Mouse (Mus musculus) intestine, embryonic 14.5 days (tissue): ENCODE data around the gene Gm10065. TPM values are rescaled to one million over a fixed set of nuclear protein-coding genes. Genes with fewer than 3 reads are reported as not detected.
A peak's percentile ranks its signal among the peaks of the same experiment; 100 is the strongest.
"Not testable (repeated sequence)": the region's sequence is repeated elsewhere in the genome, so short reads cannot be mapped to it uniquely, and the experiment has no call there.

Experiments used
- ATAC-seq: fragments of 200-750 bp; cut with Nextera tagmentation; replicated peaks from 2 replicates; pipeline ENCODE4 v1.8.0; 2017; ENCODE audit warnings: low read depth, moderate number of reproducible peaks, moderate TSS enrichment, moderate library complexity; ENCODE audit not compliant: low FRiP score, low TSS enrichment
- DNase-seq: peaks from one replicate; pipeline ENCODE4 v3.0.0-alpha.2; 2018; ENCODE audit warnings: low spot score
- H3K27ac ChIP-seq: fragments of 300-500 bp; sonication (generic); 2 replicates; pipeline ENCODE4 v1.5.1; 2014; ENCODE audit warnings: low read depth, mild to moderate bottlenecking, control low read depth
- H3K27me3 ChIP-seq: fragments of 300-500 bp; sonication (generic); replicated peaks from 2 replicates; pipeline ENCODE4 v1.6.1; 2014; ENCODE audit warnings: low read length, control low read depth; ENCODE audit not compliant: control insufficient read depth, insufficient read depth
- H3K36me3 ChIP-seq: fragments of 300-500 bp; sonication (generic); 2 replicates; pipeline ENCODE4 v1.6.1; 2014; ENCODE audit warnings: low read length, control low read depth; ENCODE audit not compliant: control insufficient read depth, insufficient read depth
- H3K4me1 ChIP-seq: fragments of 300-500 bp; sonication (generic); replicated peaks from 2 replicates; pipeline ENCODE4 v1.6.1; 2014; ENCODE audit warnings: low read length, control low read depth, mixed read lengths; ENCODE audit not compliant: control insufficient read depth, insufficient read depth
- H3K4me2 ChIP-seq: fragments of 300-500 bp; sonication (generic); 2 replicates; pipeline ENCODE4 v1.6.1; 2014; ENCODE audit warnings: low read length
- H3K4me3 ChIP-seq: fragments of 300-500 bp; sonication (generic); 2 replicates; pipeline ENCODE4 v1.5.1; 2014; ENCODE audit warnings: low read depth, low read length, control low read depth, mixed read lengths
- H3K9ac ChIP-seq: fragments of 300-500 bp; sonication (generic); 2 replicates; pipeline ENCODE4 v1.6.1; 2014; ENCODE audit warnings: mild to moderate bottlenecking, low read length
- H3K9me3 ChIP-seq: fragments of 300-500 bp; sonication (generic); 2 replicates; pipeline ENCODE4 v1.6.1; 2016; ENCODE audit warnings: low read length, control low read depth; ENCODE audit not compliant: control insufficient read depth
- WGBS: fragments of 180-500 bp; shearing (Covaris S2); extraction: QIAGEN DNeasy Blood & Tissue Kit; methylation state at CpG from one replicate; pipeline ENCODE4 v1.1.7; 2014; 5-methylcytosine and 5-hydroxymethylcytosine counted together
- polyA plus RNA-seq: library from polyadenylated mRNA; unstranded; fragments of >200 nt; fragmentation: Nextera tagmentation; extraction: Ambion mirVana; gene quantifications from 2 replicates; pipeline ENCODE4 v1.2.1, GENCODE M21; 2014

Gm10065 gene
- polyA plus RNA-seq = not detected in 2 replicates

GRCm38 (mm10) chr13:21478759-21479670 lies at the start of gene Gm10065, which contains the start of gene Zkscan4:
Gm10065 (minus strand) TSS chr13:21479441.
Zkscan4 (plus strand) TSS chr13:21478907.
- 3% methylated on average over 26 of the region's 31 CpGs for WGBS
- Histone ChIP-seq H3K4me2 (peak within 1 kb of the TSS; percentile 61), H3K27ac (peak within 1 kb of the TSS; percentile 69), H3K9ac (peak within 1 kb of the TSS; percentile 54), H3K4me3 (peak within 1 kb of the TSS; percentile 61)
- not testable (repeated sequence) for H3K9me3 ChIP-seq, H3K27me3 ChIP-seq, H3K4me1 ChIP-seq, H3K36me3 ChIP-seq
- ATAC-seq (peak; percentile 86), DNase-seq (peak; percentile 87)

GRCm38 (mm10) chr13:21506221-21506649 lies 27.0 kb upstream of the Gm10065 start:
- no peaks in the 10 kb centered on the region for H3K4me1 ChIP-seq
- H3K27ac ChIP-seq = peak overlapping the region; percentile 80
- ATAC-seq (peak; percentile 100), DNase-seq (peak; percentile 96)
- H3K4me2 ChIP-seq = peak overlapping the region; percentile 54
- WGBS = 0% methylated on average over 21 of the region's 21 CpGs
- no peaks in the 10 kb centered on the region for H3K27me3 ChIP-seq
- H3K9ac ChIP-seq = peak overlapping the region; percentile 61
- H3K36me3 ChIP-seq = no peaks in the 10 kb centered on the region
- peak overlapping the region; percentile 68 for H3K4me3 ChIP-seq
- no peaks in the 10 kb centered on the region for H3K9me3 ChIP-seq

GRCm38 (mm10) chr13:21502296-21502695 lies 23.1 kb upstream of the Gm10065 start:
- Histone ChIP-seq H3K9ac (no peak overlapping the region), H3K4me3 (no peak overlapping the region), H3K27ac (no peak overlapping the region), H3K4me2 (no peak overlapping the region), H3K36me3 (no peaks in the 10 kb centered on the region), H3K4me1 (no peaks in the 10 kb centered on the region), H3K9me3 (no peaks in the 10 kb centered on the region), H3K27me3 (no peaks in the 10 kb centered on the region)
- DNase-seq (no peak), ATAC-seq (no peak)
- 88% methylated on average over 5 of the region's 5 CpGs for WGBS

- H3K27me3 ChIP-seq = not testable (repeated sequence)
- 89% methylated on average over 17 of the region's 17 CpGs for WGBS
These were observed 21.9 kb upstream of the Gm10065 start, which contains the start of gene Gm11273 for GRCm38 (mm10) chr13:21501182-21501581. Gm11273 (minus strand) TSS chr13:21501418.

DNA sequence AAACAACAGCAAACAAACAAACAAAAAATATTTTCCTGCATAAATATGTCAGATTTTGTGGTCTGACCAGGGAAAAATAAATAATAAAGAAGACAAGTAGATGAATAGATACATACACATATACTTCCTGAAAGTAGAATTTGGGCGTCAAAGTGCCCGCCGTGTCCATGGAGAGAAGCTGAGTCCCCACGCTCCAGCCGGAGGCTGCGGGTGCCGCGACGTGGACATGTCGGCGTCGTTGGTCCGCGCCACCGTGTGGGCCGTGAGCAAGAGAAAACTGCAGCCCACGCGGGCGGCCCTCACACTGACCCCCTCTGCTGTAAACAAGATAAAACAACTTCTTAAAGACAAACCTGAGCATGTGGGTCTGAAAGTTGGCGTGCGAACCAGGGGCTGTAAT lies 15.8 kb upstream of the Gm10065 start, which contains the start of gene AK157302:
TSS of gene AK157302 (plus strand) at position 144 of the 400 bp plus-strand sequence.
- no peak within 1 kb of the TSS for H3K9ac ChIP-seq
- H3K4me3 ChIP-seq = no peak within 1 kb of the TSS
- DNase-seq (no peak), ATAC-seq (no peak)
- 91% methylated on average over 21 of the region's 21 CpGs for WGBS
- no peaks in the 10 kb centered on the region for H3K4me1 ChIP-seq
- H3K27ac ChIP-seq = no peak within 1 kb of the TSS
- H3K27me3 ChIP-seq = no peaks in the 10 kb centered on the region
- H3K9me3 ChIP-seq = no peaks in the 10 kb centered on the region
- no peaks in the 10 kb centered on the region for H3K36me3 ChIP-seq
- no peak within 1 kb of the TSS for H3K4me2 ChIP-seq

More at GRCm38 (mm10) chr13:21501182-21501581, 21.9 kb upstream of the Gm10065 start, which contains the start of gene Gm11273:
- not testable (repeated sequence) for H3K4me3 ChIP-seq, H3K27ac ChIP-seq, DNase-seq, ATAC-seq, H3K9ac ChIP-seq, H3K9me3 ChIP-seq, H3K4me1 ChIP-seq, H3K4me2 ChIP-seq, H3K36me3 ChIP-seq

GRCm38 (mm10) chr13:21492847-21493246 lies 13.6 kb upstream of the Gm10065 start:
- H3K9me3 ChIP-seq = no peaks in the 10 kb centered on the region
- H3K4me1 ChIP-seq = no peaks in the 10 kb centered on the region
- 93% methylated on average over 5 of the region's 5 CpGs for WGBS
- DNase-seq (no peak), ATAC-seq (no peak)
- H3K27ac ChIP-seq = no peak overlapping the region
- no peak overlapping the region for H3K4me2 ChIP-seq
- H3K9ac ChIP-seq = no peak overlapping the region
- no peak overlapping the region for H3K4me3 ChIP-seq
- H3K27me3 ChIP-seq = no peaks in the 10 kb centered on the region
- H3K36me3 ChIP-seq = no peaks in the 10 kb centered on the region

- WGBS = 95% methylated on average over 1 of the region's 1 CpGs
- 0 out of 2 replicates have a peak, but pooled peaks cover 2% of the 10 kb centered on the region for H3K9me3 ChIP-seq
- no peak for DNase-seq
These were observed 7.6 kb upstream of the Gm10065 start for GRCm38 (mm10) chr13:21486881-21487280.

GRCm38 (mm10) chr13:21472427-21472826 lies 6.8 kb downstream of the Gm10065 start:
- no peak overlapping the region for H3K4me3 ChIP-seq
- no peaks in the 10 kb centered on the region for H3K4me1 ChIP-seq
- ATAC-seq (no peak), DNase-seq (no peak)
- H3K9me3 ChIP-seq = no peaks in the 10 kb centered on the region
- H3K27me3 ChIP-seq = no peaks in the 10 kb centered on the region
- WGBS = 41% methylated on average over 4 of the region's 4 CpGs
- no peaks in the 10 kb centered on the region for H3K36me3 ChIP-seq
- H3K27ac ChIP-seq = no peak overlapping the region
- no peak overlapping the region for H3K9ac ChIP-seq
- no peak overlapping the region for H3K4me2 ChIP-seq

More at GRCm38 (mm10) chr13:21486881-21487280, 7.6 kb upstream of the Gm10065 start:
- H3K4me2 ChIP-seq = no peak overlapping the region
- H3K4me1 ChIP-seq = no peaks in the 10 kb centered on the region
- H3K4me3 ChIP-seq = no peak overlapping the region
- H3K36me3 ChIP-seq = peaks cover 13% of the 10 kb centered on the region; the same call in 1 of the 2 replicates
- H3K27me3 ChIP-seq = no peaks in the 10 kb centered on the region
- no peak overlapping the region for H3K9ac ChIP-seq
- H3K27ac ChIP-seq = no peak overlapping the region
- no peak for ATAC-seq
